Mouse (Mus musculus) megakaryocyte, adult 5-6 weeks (primary cell): ENCODE measurements around the gene Nrp2. TPM values are rescaled to one million over a fixed set of nuclear protein-coding genes. Genes with fewer than 3 reads are reported as not detected.

Experiments
- ATAC-seq: 2 replicates; pipeline ENCODE4 v1.8.0; 2016; ENCODE audit warnings: mild to moderate bottlenecking, inconsistent platforms; ENCODE audit not compliant: poor library complexity, severe bottlenecking
- total RNA-seq, 2 experiments: library from RNA; stranded (forward) in 1 of 2; stranded (reverse) in 1 of 2; fragments of 153-499, 151-499 nt in 1 of 2; fragments of 221-1000, 200-1000 nt in 1 of 2; gene quantifications; 2 replicates each; pipeline versions ENCODE4 v1.2.3 to v1.2.4; 2015 to 2017

Gene Nrp2
- total RNA-seq, 2 experiments from 2014 or later: 3.9 to 6.5 TPM

GRCm38 (mm10) chr1:62774288-62775218, 71.5 kb downstream of the Nrp2 start:
- ATAC-seq: peak; percentile 43; the same call in 1 of the 2 replicates

GRCm38 (mm10) chr1:62777320-62778235, 74.5 kb downstream of the Nrp2 start:
- ATAC-seq: no peak

- no peak for ATAC-seq
Measured at GRCm38 (mm10) chr1:62778910-62779309, 75.8 kb downstream of the Nrp2 start.

GRCm38 (mm10) chr1:62780068-62780761, 77.1 kb downstream of the Nrp2 start:
- no peak for ATAC-seq

GRCm38 (mm10) chr1:62782155-62782554, 79.1 kb downstream of the Nrp2 start:
- ATAC-seq: no peak

- no peak for ATAC-seq
Measured at GRCm38 (mm10) chr1:62782573-62782972, 79.5 kb downstream of the Nrp2 start.

- no peak for ATAC-seq
Measured at GRCm38 (mm10) chr1:62783354-62784083, 80.4 kb downstream of the Nrp2 start.

- no peak for ATAC-seq
Measured at GRCm38 (mm10) chr1:62784084-62784392, 81.0 kb downstream of the Nrp2 start.

- 0 out of 2 replicates have a peak, but pooled peaks have one; percentile 38 for ATAC-seq
Measured at GRCm38 (mm10) chr1:62786255-62786654, 83.2 kb downstream of the Nrp2 start.

- ATAC-seq: no peak
Measured at GRCm38 (mm10) chr1:62787546-62787945, 84.5 kb downstream of the Nrp2 start.

- ATAC-seq: no peak
Measured at GRCm38 (mm10) chr1:62794223-62794895, 91.3 kb downstream of the Nrp2 start.

- ATAC-seq: no peak
Measured at GRCm38 (mm10) chr1:62794896-62795255, 91.8 kb downstream of the Nrp2 start.

GRCm38 (mm10) chr1:62795307-62796037, 92.4 kb downstream of the Nrp2 start:
- ATAC-seq: peak; percentile 84

- no peak for ATAC-seq
Measured at GRCm38 (mm10) chr1:62796038-62796647, 93.1 kb downstream of the Nrp2 start.

GRCm38 (mm10) chr1:62799427-62799826, 96.3 kb downstream of the Nrp2 start:
- no peak for ATAC-seq

- no peak for ATAC-seq
Measured at GRCm38 (mm10) chr1:62800351-62800750, 97.3 kb downstream of the Nrp2 start.

- no peak for ATAC-seq
Measured at GRCm38 (mm10) chr1:62801429-62801828, 98.3 kb downstream of the Nrp2 start.

GRCm38 (mm10) chr1:62801842-62802241, 98.8 kb downstream of the Nrp2 start:
- no peak for ATAC-seq

- ATAC-seq: no peak
Measured at GRCm38 (mm10) chr1:62803544-62803943, 100.5 kb downstream of the Nrp2 start.
